Mouse (Mus musculus): ENCODE measurements around the gene Pip4k2b. TPM values are rescaled to one million over a fixed set of nuclear protein-coding genes. Genes with fewer than 3 reads are reported as not detected.
"Not testable (repeated sequence)": the region's sequence is repeated elsewhere in the genome, so short reads cannot be mapped to it uniquely, and the experiment has no call there.

Pip4k2b gene
- polyA plus RNA-seq, 1 experiment: 30.1 TPM

DNA sequence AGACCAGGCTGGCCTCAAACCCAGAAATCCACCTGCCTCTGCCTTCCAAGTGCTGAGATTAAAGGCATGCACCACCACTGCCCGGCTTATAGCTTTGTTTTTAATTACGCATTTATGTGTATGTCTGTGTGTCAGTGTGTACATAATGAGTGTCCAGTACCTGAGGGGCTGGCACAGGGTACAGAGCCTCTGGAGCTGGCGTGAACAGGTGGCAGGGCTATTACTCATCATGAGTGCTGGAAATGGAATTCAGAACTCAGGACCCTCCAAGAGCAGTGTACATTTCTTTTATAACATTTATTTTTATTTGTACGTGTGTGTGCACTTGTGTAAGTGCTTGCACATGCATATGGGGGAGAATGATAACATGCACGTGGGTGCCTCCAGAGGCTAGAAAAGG is 7.9 kb downstream of the Pip4k2b start:
- H3K27me3 ChIP-seq (ENCODE audit: control insufficient read depth, insufficient read depth, insufficient read length): no peaks in the 10 kb centered on the region

DNA sequence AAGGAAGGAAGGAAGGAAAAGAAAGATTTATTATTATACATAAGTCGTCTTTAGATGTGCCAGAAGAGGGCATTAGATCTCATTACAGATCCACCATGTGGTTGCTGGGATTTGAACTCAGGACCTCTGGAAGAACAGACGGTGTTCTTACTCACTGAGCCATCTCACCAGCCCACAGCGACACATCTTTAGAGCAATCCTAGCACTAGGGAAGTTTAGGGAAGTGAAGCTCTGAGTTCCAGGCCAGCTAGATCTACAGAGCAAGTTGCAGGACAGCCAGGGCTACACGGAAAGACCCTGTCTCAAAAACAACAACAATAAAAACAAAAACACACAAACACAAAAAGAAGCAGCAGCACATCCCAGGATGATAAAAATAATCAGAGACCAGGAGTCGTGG is 9.7 kb downstream of the Pip4k2b start:
- Histone ChIP-seq H3K79me2 (ENCODE audit: control insufficient read depth, insufficient read depth) (peaks cover 52% of the 10 kb centered on the region), H3K36me3 (ENCODE audit: control insufficient read depth, insufficient read depth) (peaks cover 15% of the 10 kb centered on the region)
- not testable (repeated sequence) for H3ac ChIP-seq (ENCODE audit: control insufficient read depth, insufficient read length); H3K27me3 ChIP-seq (ENCODE audit: control insufficient read depth, insufficient read depth, insufficient read length); H3K4me2 ChIP-seq (ENCODE audit: low read depth); H3K4me3 ChIP-seq

More for the DNA sequence above, 7.9 kb downstream of the Pip4k2b start:
- TF ChIP-seq E2F4 (IDR thresholded peaks at IDR 0.05; ENCODE audit: insufficient read depth) (no peak), MYOD1 (IDR thresholded peaks at IDR 0.05; ENCODE audit: control insufficient read depth in 1 of 3, insufficient read length in 2 of 3, low read depth in 2 of 3) (peak in 1 of 3 experiments; percentile 64)
- no peaks in the 10 kb centered on the region for H3K36me3 ChIP-seq (ENCODE audit: control insufficient read depth, insufficient read depth)
- peaks cover 70% of the 10 kb centered on the region for H3K79me2 ChIP-seq (ENCODE audit: control insufficient read depth, insufficient read depth)
- no peak overlapping the region for H3K4me3 ChIP-seq
- peak overlapping the region; percentile 50 for H3K4me2 ChIP-seq (ENCODE audit: low read depth)
- no peak overlapping the region for H3ac ChIP-seq (ENCODE audit: control insufficient read depth, insufficient read length)

DNA sequence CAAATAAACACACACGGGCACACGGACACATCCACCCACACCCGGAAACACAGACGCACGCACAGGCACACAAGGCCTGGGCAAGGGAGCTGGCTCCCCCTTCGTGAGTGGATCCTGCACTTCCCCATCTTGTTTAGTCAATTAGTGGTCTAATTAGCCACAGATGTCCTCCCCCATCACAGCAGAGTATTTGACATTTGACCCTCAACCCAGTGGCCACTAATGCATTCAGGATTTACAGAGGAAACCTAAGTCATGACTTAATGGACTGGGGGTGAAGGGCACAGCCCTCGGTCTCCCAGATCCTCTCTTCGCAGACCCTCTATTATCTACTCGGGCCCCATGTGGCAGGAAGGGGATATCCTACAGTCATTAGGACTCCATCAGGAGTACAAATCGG is 10.8 kb downstream of the Pip4k2b start:
- TF ChIP-seq POLR2AphosphoS2 (IDR thresholded peaks at IDR 0.05; ENCODE audit: insufficient read length, low read depth) (no peak), MAX (IDR thresholded peaks at IDR 0.05; ENCODE audit: low read depth) (no peak), REST (IDR thresholded peaks at IDR 0.05; ENCODE audit: insufficient read depth, insufficient read length) (no peak), TCF12 (IDR thresholded peaks at IDR 0.05; ENCODE audit: insufficient read depth, poor library complexity, severe bottlenecking) (no peak), SRF (IDR thresholded peaks at IDR 0.05; ENCODE audit: control insufficient read depth, insufficient read length, low read depth) (no peak), E2F4 (IDR thresholded peaks at IDR 0.05; ENCODE audit: insufficient read depth) (no peak), MYOG (IDR thresholded peaks at IDR 0.05; ENCODE audit: control insufficient read depth in 1 of 3, insufficient read depth in 1 of 3, insufficient read length in 2 of 3, low read depth in 2 of 3) (no peak), POLR2A (IDR thresholded peaks at IDR 0.05; ENCODE audit: insufficient read length, low read depth) (no peak), USF1 (IDR thresholded peaks at IDR 0.05; ENCODE audit: low read depth) (no peak), TCF3 (IDR thresholded peaks at IDR 0.05; ENCODE audit: insufficient read length, low read depth) (no peak), MYOD1 (IDR thresholded peaks at IDR 0.05; ENCODE audit: control insufficient read depth in 1 of 3, insufficient read length in 2 of 3, low read depth in 2 of 3) (no peak), CEBPB (IDR thresholded peaks at IDR 0.05; ENCODE audit: insufficient read depth, poor library complexity, severe bottlenecking) (no peak)
- Histone ChIP-seq H3K36me3 (ENCODE audit: control insufficient read depth, insufficient read depth) (peaks cover 15% of the 10 kb centered on the region), H3K4me2 (ENCODE audit: low read depth) (no peak overlapping the region), H3ac (ENCODE audit: control insufficient read depth, insufficient read length) (no peak overlapping the region), H3K4me3 (no peak overlapping the region), H3K79me2 (ENCODE audit: control insufficient read depth, insufficient read depth) (peaks cover 40% of the 10 kb centered on the region), H3K27me3 (ENCODE audit: control insufficient read depth, insufficient read depth, insufficient read length) (no peaks in the 10 kb centered on the region)

DNA sequence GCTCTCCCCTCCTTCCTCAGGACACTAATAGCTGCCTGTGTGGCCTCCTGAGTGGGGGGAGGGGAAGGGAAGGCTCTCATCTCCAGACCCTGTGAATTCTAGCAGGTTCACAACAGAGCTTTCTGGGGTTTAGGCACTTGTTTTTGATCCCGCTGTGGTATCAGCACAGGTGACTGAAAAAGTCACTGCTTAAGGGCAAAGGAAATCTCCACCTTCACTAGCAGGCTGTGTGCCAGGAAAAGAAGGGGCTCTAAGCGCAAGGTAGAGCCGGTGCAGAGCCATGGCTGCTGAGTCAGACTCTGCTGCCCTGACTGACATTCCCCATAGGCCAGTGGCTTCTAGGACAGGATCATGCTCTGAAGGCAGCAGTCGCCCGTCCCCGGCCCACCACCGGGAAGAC is 15.8 kb downstream of the Pip4k2b start:
- H3K4me2 ChIP-seq (ENCODE audit: low read depth): peak overlapping the region; percentile 53
- H3ac ChIP-seq (ENCODE audit: control insufficient read depth, insufficient read length): no peak overlapping the region
- H3K79me2 ChIP-seq (ENCODE audit: control insufficient read depth, insufficient read depth): peaks cover 7% of the 10 kb centered on the region
- H3K27me3 ChIP-seq (ENCODE audit: control insufficient read depth, insufficient read depth, insufficient read length): no peaks in the 10 kb centered on the region
- TF ChIP-seq USF1 (IDR thresholded peaks at IDR 0.05; ENCODE audit: low read depth): no peak
- TF ChIP-seq TCF12 (IDR thresholded peaks at IDR 0.05; ENCODE audit: insufficient read depth, poor library complexity, severe bottlenecking): no peak
- no peak for TF ChIP-seq MYOG (IDR thresholded peaks at IDR 0.05; ENCODE audit: control insufficient read depth in 1 of 3, insufficient read depth in 1 of 3, insufficient read length in 2 of 3, low read depth in 2 of 3)
- no peak for TF ChIP-seq MYOD1 (IDR thresholded peaks at IDR 0.05; ENCODE audit: control insufficient read depth in 1 of 3, insufficient read length in 2 of 3, low read depth in 2 of 3)
- TF ChIP-seq MAX (IDR thresholded peaks at IDR 0.05; ENCODE audit: low read depth): no peak
- no peak for TF ChIP-seq TCF3 (IDR thresholded peaks at IDR 0.05; ENCODE audit: insufficient read length, low read depth)
- TF ChIP-seq E2F4 (IDR thresholded peaks at IDR 0.05; ENCODE audit: insufficient read depth): no peak
- TF ChIP-seq POLR2A (IDR thresholded peaks at IDR 0.05; ENCODE audit: insufficient read length, low read depth): no peak
- TF ChIP-seq CEBPB (IDR thresholded peaks at IDR 0.05; ENCODE audit: insufficient read depth, poor library complexity, severe bottlenecking): no peak
- no peak for TF ChIP-seq REST (IDR thresholded peaks at IDR 0.05; ENCODE audit: insufficient read depth, insufficient read length)
- TF ChIP-seq SRF (IDR thresholded peaks at IDR 0.05; ENCODE audit: control insufficient read depth, insufficient read length, low read depth): no peak
- TF ChIP-seq POLR2AphosphoS2 (IDR thresholded peaks at IDR 0.05; ENCODE audit: insufficient read length, low read depth): no peak
- H3K36me3 ChIP-seq (ENCODE audit: control insufficient read depth, insufficient read depth): peaks cover 34% of the 10 kb centered on the region
- no peak overlapping the region for H3K4me3 ChIP-seq

DNA sequence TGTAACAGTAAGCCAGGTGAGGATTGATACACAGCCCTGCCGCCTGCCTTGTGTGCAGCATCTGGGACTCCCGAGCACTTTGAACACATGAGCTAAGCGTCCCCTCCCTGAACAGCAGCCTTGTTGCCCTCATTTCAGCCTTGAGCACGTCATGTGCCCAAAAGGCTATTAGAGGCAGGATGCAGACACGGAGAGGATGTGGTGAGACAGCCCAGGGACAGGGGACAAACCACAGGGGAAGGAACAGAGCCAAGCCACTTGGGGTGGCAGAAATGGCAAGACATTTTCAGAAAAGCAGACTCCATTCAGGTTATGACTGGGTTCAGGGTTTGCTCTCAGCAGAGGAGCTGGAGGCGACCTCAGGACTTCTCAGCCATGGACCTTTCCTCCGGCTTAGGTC is 16.2 kb downstream of the Pip4k2b start:
- H3ac ChIP-seq (ENCODE audit: control insufficient read depth, insufficient read length): no peak overlapping the region
- H3K36me3 ChIP-seq (ENCODE audit: control insufficient read depth, insufficient read depth): peaks cover 34% of the 10 kb centered on the region
- peaks cover 2% of the 10 kb centered on the region for H3K79me2 ChIP-seq (ENCODE audit: control insufficient read depth, insufficient read depth)
- H3K27me3 ChIP-seq (ENCODE audit: control insufficient read depth, insufficient read depth, insufficient read length): no peaks in the 10 kb centered on the region
- no peak for TF ChIP-seq REST (IDR thresholded peaks at IDR 0.05; ENCODE audit: insufficient read depth, insufficient read length)
- no peak for TF ChIP-seq E2F4 (IDR thresholded peaks at IDR 0.05; ENCODE audit: insufficient read depth)
- TF ChIP-seq POLR2AphosphoS2 (IDR thresholded peaks at IDR 0.05; ENCODE audit: insufficient read length, low read depth): no peak
- TF ChIP-seq TCF3 (IDR thresholded peaks at IDR 0.05; ENCODE audit: insufficient read length, low read depth): no peak
- TF ChIP-seq CEBPB (IDR thresholded peaks at IDR 0.05; ENCODE audit: insufficient read depth, poor library complexity, severe bottlenecking): no peak
- no peak for TF ChIP-seq TCF12 (IDR thresholded peaks at IDR 0.05; ENCODE audit: insufficient read depth, poor library complexity, severe bottlenecking)
- TF ChIP-seq POLR2A (IDR thresholded peaks at IDR 0.05; ENCODE audit: insufficient read length, low read depth): no peak
- peak in 1 of 3 experiments; percentile 37 for TF ChIP-seq MYOD1 (IDR thresholded peaks at IDR 0.05; ENCODE audit: control insufficient read depth in 1 of 3, insufficient read length in 2 of 3, low read depth in 2 of 3)
- no peak for TF ChIP-seq SRF (IDR thresholded peaks at IDR 0.05; ENCODE audit: control insufficient read depth, insufficient read length, low read depth)
- TF ChIP-seq USF1 (IDR thresholded peaks at IDR 0.05; ENCODE audit: low read depth): peak; percentile 23
- TF ChIP-seq MYOG (IDR thresholded peaks at IDR 0.05; ENCODE audit: control insufficient read depth in 1 of 3, insufficient read depth in 1 of 3, insufficient read length in 2 of 3, low read depth in 2 of 3): peak in 1 of 3 experiments; percentile 56
- TF ChIP-seq MAX (IDR thresholded peaks at IDR 0.05; ENCODE audit: low read depth): no peak
- H3K4me2 ChIP-seq (ENCODE audit: low read depth): peak overlapping the region; percentile 53
- H3K4me3 ChIP-seq: no peak overlapping the region

Data from myocyte (in vitro differentiated cells).